Mouse (Mus musculus): ENCODE results near the gene Rrp9. TPM values are rescaled to one million over a fixed set of nuclear protein-coding genes. Genes with fewer than 3 reads are reported as not detected.

The Rrp9 gene
- polyA plus RNA-seq, 1 experiment from 2014 or later: 45.6 TPM

GRCm38 (mm10) chr9:106513566-106513965 is 37.8 kb downstream of the Rrp9 start:
- Histone ChIP-seq H3K36me3 (ENCODE audit: control insufficient read depth, insufficient read depth, low read length) (no peaks in the 10 kb centered on the region), H3K27ac (ENCODE audit: low read depth, low read length) (no peak overlapping the region), H3K9me3 (replicated peaks; ENCODE audit: control insufficient read depth, low read length) (no peaks in the 10 kb centered on the region), H3K27me3 (replicated peaks; ENCODE audit: control insufficient read depth, insufficient read depth, low read length) (no peaks in the 10 kb centered on the region), H3K9ac (ENCODE audit: low read length) (no peak overlapping the region), H3K4me2 (ENCODE audit: low read length) (no peak overlapping the region), H3K4me1 (ENCODE audit: control insufficient read depth, insufficient read depth, low read length) (no peaks in the 10 kb centered on the region), H3K4me3 (ENCODE audit: low read depth, low read length) (no peak overlapping the region)
- ATAC-seq (no peak), DNase-seq (ENCODE audit: low spot score) (no peak)
- WGBS: 79% methylated on average over 6 of the region's 6 CpGs

GRCm38 (mm10) chr9:106514273-106514672 is 38.5 kb downstream of the Rrp9 start, which contains the start of gene Iqcf5:
Gene Iqcf5 (plus strand): TSS chr9:106514573.
- Histone ChIP-seq H3K9me3 (replicated peaks; ENCODE audit: control insufficient read depth, low read length) (no peaks in the 10 kb centered on the region), H3K4me1 (ENCODE audit: control insufficient read depth, insufficient read depth, low read length) (no peaks in the 10 kb centered on the region), H3K27ac (ENCODE audit: low read depth, low read length) (no peak within 1 kb of the TSS), H3K4me3 (ENCODE audit: low read depth, low read length) (no peak within 1 kb of the TSS), H3K27me3 (replicated peaks; ENCODE audit: control insufficient read depth, insufficient read depth, low read length) (no peaks in the 10 kb centered on the region), H3K4me2 (ENCODE audit: low read length) (no peak within 1 kb of the TSS), H3K9ac (ENCODE audit: low read length) (no peak within 1 kb of the TSS), H3K36me3 (ENCODE audit: control insufficient read depth, insufficient read depth, low read length) (no peaks in the 10 kb centered on the region)
- DNase-seq (ENCODE audit: low spot score): no peak
- ATAC-seq: no peak
- WGBS: 95% methylated on average over 4 of the region's 4 CpGs

GRCm38 (mm10) chr9:106519433-106519832 is 43.7 kb downstream of the Rrp9 start:
- no peaks in the 10 kb centered on the region for H3K27me3 ChIP-seq (replicated peaks; ENCODE audit: control insufficient read depth, insufficient read depth, low read length)
- no peaks in the 10 kb centered on the region for H3K36me3 ChIP-seq (ENCODE audit: control insufficient read depth, insufficient read depth, low read length)
- no peak for ATAC-seq
- no peaks in the 10 kb centered on the region for H3K4me1 ChIP-seq (ENCODE audit: control insufficient read depth, insufficient read depth, low read length)
- no peak overlapping the region for H3K4me3 ChIP-seq (ENCODE audit: low read depth, low read length)
- no peak overlapping the region for H3K9ac ChIP-seq (ENCODE audit: low read length)
- no peaks in the 10 kb centered on the region for H3K9me3 ChIP-seq (replicated peaks; ENCODE audit: control insufficient read depth, low read length)
- no peak for DNase-seq (ENCODE audit: low spot score)
- WGBS: 77% methylated on average over 2 of the region's 2 CpGs
- H3K4me2 ChIP-seq (ENCODE audit: low read length): no peak overlapping the region
- no peak overlapping the region for H3K27ac ChIP-seq (ENCODE audit: low read depth, low read length)

GRCm38 (mm10) chr9:106519909-106520308 is 44.1 kb downstream of the Rrp9 start:
- 83% methylated on average over 8 of the region's 8 CpGs for WGBS
- DNase-seq (ENCODE audit: low spot score) (no peak), ATAC-seq (no peak)
- no peaks in the 10 kb centered on the region for H3K36me3 ChIP-seq (ENCODE audit: control insufficient read depth, insufficient read depth, low read length)
- no peaks in the 10 kb centered on the region for H3K9me3 ChIP-seq (replicated peaks; ENCODE audit: control insufficient read depth, low read length)
- no peak overlapping the region for H3K4me3 ChIP-seq (ENCODE audit: low read depth, low read length)
- no peaks in the 10 kb centered on the region for H3K27me3 ChIP-seq (replicated peaks; ENCODE audit: control insufficient read depth, insufficient read depth, low read length)
- no peaks in the 10 kb centered on the region for H3K4me1 ChIP-seq (ENCODE audit: control insufficient read depth, insufficient read depth, low read length)
- no peak overlapping the region for H3K4me2 ChIP-seq (ENCODE audit: low read length)
- no peak overlapping the region for H3K27ac ChIP-seq (ENCODE audit: low read depth, low read length)
- H3K9ac ChIP-seq (ENCODE audit: low read length): no peak overlapping the region

- H3K9me3 ChIP-seq (replicated peaks; ENCODE audit: control insufficient read depth, low read length): no peaks in the 10 kb centered on the region
- H3K9ac ChIP-seq (ENCODE audit: low read length): no peak overlapping the region
- no peak for ATAC-seq
- WGBS: 28% methylated on average over 3 of the region's 3 CpGs
- H3K4me1 ChIP-seq (ENCODE audit: control insufficient read depth, insufficient read depth, low read length): no peaks in the 10 kb centered on the region
- no peak overlapping the region for H3K4me3 ChIP-seq (ENCODE audit: low read depth, low read length)
- no peaks in the 10 kb centered on the region for H3K27me3 ChIP-seq (replicated peaks; ENCODE audit: control insufficient read depth, insufficient read depth, low read length)
- DNase-seq (ENCODE audit: low spot score): peak; percentile 61
- H3K36me3 ChIP-seq (ENCODE audit: control insufficient read depth, insufficient read depth, low read length): no peaks in the 10 kb centered on the region
- H3K4me2 ChIP-seq (ENCODE audit: low read length): no peak overlapping the region
- no peak overlapping the region for H3K27ac ChIP-seq (ENCODE audit: low read depth, low read length)
Measured at GRCm38 (mm10) chr9:106531833-106532232, 56.1 kb downstream of the Rrp9 start.

GRCm38 (mm10) chr9:106534296-106534695 is 58.5 kb downstream of the Rrp9 start:
- WGBS: 94% methylated on average over 7 of the region's 7 CpGs
- no peaks in the 10 kb centered on the region for H3K36me3 ChIP-seq (ENCODE audit: control insufficient read depth, insufficient read depth, low read length)
- H3K4me1 ChIP-seq (ENCODE audit: control insufficient read depth, insufficient read depth, low read length): no peaks in the 10 kb centered on the region
- no peak for ATAC-seq
- no peaks in the 10 kb centered on the region for H3K9me3 ChIP-seq (replicated peaks; ENCODE audit: control insufficient read depth, low read length)
- no peak overlapping the region for H3K27ac ChIP-seq (ENCODE audit: low read depth, low read length)
- no peak for DNase-seq (ENCODE audit: low spot score)
- H3K4me2 ChIP-seq (ENCODE audit: low read length): no peak overlapping the region
- no peaks in the 10 kb centered on the region for H3K27me3 ChIP-seq (replicated peaks; ENCODE audit: control insufficient read depth, insufficient read depth, low read length)
- H3K9ac ChIP-seq (ENCODE audit: low read length): no peak overlapping the region
- no peak overlapping the region for H3K4me3 ChIP-seq (ENCODE audit: low read depth, low read length)

DNA sequence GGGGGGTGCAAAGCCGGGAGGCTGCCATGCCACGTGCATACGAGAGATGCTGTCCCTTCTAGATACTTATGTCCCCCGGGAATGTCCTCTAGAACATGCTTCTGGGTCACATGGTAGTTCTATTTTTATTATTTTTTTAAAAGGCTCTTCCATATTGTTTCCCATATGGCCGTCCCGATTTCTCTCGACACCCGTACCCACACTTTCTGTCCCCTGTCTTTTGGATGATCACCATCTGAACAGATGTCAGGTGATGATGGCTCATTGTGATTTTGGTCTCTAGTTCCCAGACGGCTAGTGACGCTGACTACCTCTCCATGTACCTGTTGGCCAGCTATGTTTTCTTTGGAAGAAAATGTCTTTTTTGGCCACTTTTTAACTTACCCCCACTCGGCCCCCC is 59.2 kb downstream of the Rrp9 start:
- Histone ChIP-seq H3K36me3 (ENCODE audit: control insufficient read depth, insufficient read depth, low read length) (no peaks in the 10 kb centered on the region), H3K9ac (ENCODE audit: low read length) (no peak overlapping the region), H3K27me3 (replicated peaks; ENCODE audit: control insufficient read depth, insufficient read depth, low read length) (no peaks in the 10 kb centered on the region), H3K27ac (ENCODE audit: low read depth, low read length) (no peak overlapping the region), H3K9me3 (replicated peaks; ENCODE audit: control insufficient read depth, low read length) (no peaks in the 10 kb centered on the region), H3K4me2 (ENCODE audit: low read length) (no peak overlapping the region), H3K4me1 (ENCODE audit: control insufficient read depth, insufficient read depth, low read length) (no peaks in the 10 kb centered on the region), H3K4me3 (ENCODE audit: low read depth, low read length) (no peak overlapping the region)
- 89% methylated on average over 11 of the region's 11 CpGs for WGBS
- no peak for ATAC-seq
- no peak for DNase-seq (ENCODE audit: low spot score)

Other genes with a start within 250 kb of the Rrp9 start
- 91.5 and 110 TPM in 2 replicates for gene Alas1, start 227.3 kb upstream of the Rrp9 start, polyA plus RNA-seq (2014; fragmentation: Nextera tagmentation; extraction: Ambion mirVana)
- gene Poc1a, start 194.9 kb upstream of the Rrp9 start, polyA plus RNA-seq (2014; fragmentation: Nextera tagmentation; extraction: Ambion mirVana): 11.8 and 12.1 TPM in 2 replicates
- 10.2 and 11.3 TPM in 2 replicates for gene Dusp7, start 107.3 kb upstream of the Rrp9 start, polyA plus RNA-seq (2014; fragmentation: Nextera tagmentation; extraction: Ambion mirVana)
- 718 and 924 TPM in 2 replicates for gene Rpl29, start 46.5 kb upstream of the Rrp9 start, polyA plus RNA-seq (2014; fragmentation: Nextera tagmentation; extraction: Ambion mirVana)
- 29.4 and 36.8 TPM in 2 replicates for gene Acy1, start 37.6 kb upstream of the Rrp9 start, polyA plus RNA-seq (2014; fragmentation: Nextera tagmentation; extraction: Ambion mirVana)
- gene Abhd14b, start 28.5 kb upstream of the Rrp9 start, polyA plus RNA-seq (2014; fragmentation: Nextera tagmentation; extraction: Ambion mirVana): 5.5 and 5.9 TPM in 2 replicates
- gene Abhd14a, start 28.3 kb upstream of the Rrp9 start, polyA plus RNA-seq (2014; fragmentation: Nextera tagmentation; extraction: Ambion mirVana): 51.9 and 60.2 TPM in 2 replicates
- 199 and 226 TPM in 2 replicates for gene Pcbp4, start 22.7 kb upstream of the Rrp9 start, polyA plus RNA-seq (2014; fragmentation: Nextera tagmentation; extraction: Ambion mirVana)
- gene Gpr62, start 10.0 kb upstream of the Rrp9 start, polyA plus RNA-seq (2014; fragmentation: Nextera tagmentation; extraction: Ambion mirVana): 0.56 and 0.89 TPM in 2 replicates
- gene Parp3, start 986 bp downstream of the Rrp9 start, polyA plus RNA-seq (2014; fragmentation: Nextera tagmentation; extraction: Ambion mirVana): 0.63 and 0.72 TPM in 2 replicates
- not detected in 2 replicates for gene Iqcf1, start 24.0 kb downstream of the Rrp9 start, polyA plus RNA-seq (2014; fragmentation: Nextera tagmentation; extraction: Ambion mirVana)
- gene Iqcf5, start 38.6 kb downstream of the Rrp9 start, polyA plus RNA-seq (2014; fragmentation: Nextera tagmentation; extraction: Ambion mirVana): not detected in 2 replicates
- gene Iqcf3, start 85.7 kb downstream of the Rrp9 start, polyA plus RNA-seq (2014; fragmentation: Nextera tagmentation; extraction: Ambion mirVana): not detected in 2 replicates
- not detected in 2 replicates for gene Iqcf4, start 95.0 kb downstream of the Rrp9 start, polyA plus RNA-seq (2014; fragmentation: Nextera tagmentation; extraction: Ambion mirVana)
- not detected in 2 replicates for gene Iqcf6, start 150.6 kb downstream of the Rrp9 start, polyA plus RNA-seq (2014; fragmentation: Nextera tagmentation; extraction: Ambion mirVana)
- 6.7 and 10.4 TPM in 2 replicates for gene Grm2, start 180.1 kb downstream of the Rrp9 start, polyA plus RNA-seq (2014; fragmentation: Nextera tagmentation; extraction: Ambion mirVana)
- 41.3 and 52.1 TPM in 2 replicates for gene Tex264, start 210.0 kb downstream of the Rrp9 start, polyA plus RNA-seq (2014; fragmentation: Nextera tagmentation; extraction: Ambion mirVana)